Mouse (Mus musculus) hindbrain, embryonic 10.5 days (tissue): ENCODE results near the gene Krt33b. TPM values are rescaled to one million over a fixed set of nuclear protein-coding genes. Genes with fewer than 3 reads are reported as not detected.

Experiments
- DNase-seq: peaks from one replicate; pipeline ENCODE4 v3.0.0-alpha.2; 2017; ENCODE audit warnings: low spot score
- H3K27ac ChIP-seq: fragments of 300-500 bp; sonication (generic); 2 replicates; pipeline ENCODE4 v1.5.1; 2016; ENCODE audit warnings: mild to moderate bottlenecking, moderate library complexity
- H3K27me3 ChIP-seq: fragments of 300-500 bp; sonication (generic); 2 replicates; pipeline ENCODE4 v1.6.1; 2016; ENCODE audit warnings: mild to moderate bottlenecking; ENCODE audit not compliant: poor library complexity, insufficient read depth, severe bottlenecking
- H3K36me3 ChIP-seq: fragments of 300-500 bp; sonication (generic); 2 replicates; pipeline ENCODE4 v1.6.1; 2016; ENCODE audit warnings: mild to moderate bottlenecking, moderate library complexity
- H3K4me1 ChIP-seq: fragments of 300-500 bp; sonication (generic); replicated peaks from 2 replicates; pipeline ENCODE4 v1.6.1; 2016; ENCODE audit warnings: mild to moderate bottlenecking
- H3K4me3 ChIP-seq: fragments of 300-500 bp; sonication (generic); 2 replicates; pipeline ENCODE4 v1.5.1; 2016; ENCODE audit warnings: mild to moderate bottlenecking, moderate library complexity
- H3K9me3 ChIP-seq: fragments of 300-500 bp; sonication (generic); 2 replicates; pipeline ENCODE4 v1.6.1; 2016; ENCODE audit warnings: mild to moderate bottlenecking, moderate library complexity
- WGBS: fragments of 180-500 bp; shearing (Covaris S2); methylation state at CpG from one replicate; pipeline ENCODE4 v1.1.7; 2016; 5-methylcytosine and 5-hydroxymethylcytosine counted together
- polyA plus RNA-seq: library from polyadenylated mRNA; unstranded; fragments of >200 nt; fragmentation: Nextera tagmentation; extraction: Ambion mirVana; gene quantifications from 2 replicates; pipeline ENCODE4 v1.2.1, GENCODE M21; 2016

Gene Krt33b
- polyA plus RNA-seq, 1 experiment from 2014 or later = not detected

DNA sequence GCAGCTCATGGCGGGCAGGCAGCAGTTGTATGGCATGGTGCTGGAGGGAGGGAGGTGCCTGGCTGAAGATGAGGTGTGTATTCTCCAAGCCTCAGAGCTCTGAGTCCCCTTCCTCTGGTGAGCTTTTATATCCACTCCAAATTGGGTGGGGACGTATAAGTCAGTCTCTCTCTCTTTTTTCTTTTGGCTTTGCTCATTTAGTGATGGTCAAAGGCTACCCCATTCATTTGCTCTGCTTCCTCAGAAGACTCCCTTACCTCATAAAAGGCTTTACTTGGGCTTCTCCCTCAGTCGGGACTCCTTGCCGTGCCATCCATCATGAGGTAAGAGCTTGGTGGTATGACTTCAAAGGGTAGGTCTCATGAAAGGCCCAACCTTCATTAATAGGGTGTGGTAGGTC lies 13.6 kb downstream of the Krt33b start, which contains the start of gene Krt33a:
TSS of gene Krt33a (minus strand) at position 101 of the 400 bp plus-strand sequence.
- 80% methylated on average over 4 of the region's 4 CpGs for WGBS
- Histone ChIP-seq H3K27ac (no peak within 1 kb of the TSS), H3K4me1 (no peaks in the 10 kb centered on the region), H3K27me3 (no peaks in the 10 kb centered on the region), H3K9me3 (no peaks in the 10 kb centered on the region), H3K4me3 (no peak within 1 kb of the TSS), H3K36me3 (no peaks in the 10 kb centered on the region)
- DNase-seq = no peak

DNA sequence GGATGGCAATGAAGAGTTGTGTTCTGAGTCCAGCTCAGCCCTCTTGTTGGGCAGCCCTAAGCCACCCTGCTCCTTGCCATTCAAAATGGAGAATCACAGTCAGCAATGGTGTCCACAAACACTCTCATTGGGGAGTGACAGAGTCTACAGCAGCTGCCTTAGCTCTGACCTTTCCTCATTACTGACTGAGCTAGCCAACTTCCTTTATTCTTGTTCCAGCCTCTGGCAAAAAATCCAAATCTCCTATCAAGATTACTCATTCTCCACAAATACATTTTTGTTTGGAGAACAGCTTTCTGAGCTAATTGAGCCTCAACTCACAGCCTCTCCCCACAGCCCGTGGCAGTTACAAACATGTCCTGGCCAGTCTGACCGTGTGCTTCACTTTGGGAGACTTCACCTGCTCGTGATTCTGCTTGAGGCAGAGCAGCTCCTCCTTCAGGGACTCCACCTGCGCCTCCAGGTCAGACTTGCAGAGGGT lies 15.9 kb downstream of the Krt33b start:
- H3K4me3 ChIP-seq = no peak overlapping the region
- no peaks in the 10 kb centered on the region for H3K4me1 ChIP-seq
- DNase-seq = no peak
- 84% methylated on average over 4 of the region's 4 CpGs for WGBS
- H3K9me3 ChIP-seq = no peaks in the 10 kb centered on the region
- no peak overlapping the region for H3K27ac ChIP-seq
- H3K36me3 ChIP-seq = no peaks in the 10 kb centered on the region
- H3K27me3 ChIP-seq = no peaks in the 10 kb centered on the region

DNA sequence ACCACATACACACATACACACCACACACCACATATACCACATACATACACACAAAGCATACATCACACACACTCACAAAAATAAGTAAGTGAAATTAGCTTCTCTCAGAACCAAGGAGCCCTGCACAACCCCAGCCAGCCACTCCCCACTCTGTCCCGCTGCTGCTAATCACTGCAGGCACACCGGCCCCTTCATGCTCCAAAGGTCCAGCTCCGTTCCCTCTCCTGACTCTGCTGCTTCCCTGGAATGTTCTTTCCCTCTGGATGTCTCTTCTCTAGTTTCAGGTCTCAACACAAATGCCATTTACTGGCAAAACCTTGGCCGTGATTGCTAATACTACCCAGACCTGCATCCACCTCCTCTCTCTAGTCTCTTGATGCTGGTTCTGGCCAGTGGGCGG lies 19.0 kb downstream of the Krt33b start:
- no peak for DNase-seq
- Histone ChIP-seq H3K4me3 (no peak overlapping the region), H3K27me3 (no peaks in the 10 kb centered on the region), H3K9me3 (no peaks in the 10 kb centered on the region), H3K4me1 (no peaks in the 10 kb centered on the region), H3K27ac (no peak overlapping the region), H3K36me3 (no peaks in the 10 kb centered on the region)
- WGBS = 81% methylated on average over 5 of the region's 5 CpGs

DNA sequence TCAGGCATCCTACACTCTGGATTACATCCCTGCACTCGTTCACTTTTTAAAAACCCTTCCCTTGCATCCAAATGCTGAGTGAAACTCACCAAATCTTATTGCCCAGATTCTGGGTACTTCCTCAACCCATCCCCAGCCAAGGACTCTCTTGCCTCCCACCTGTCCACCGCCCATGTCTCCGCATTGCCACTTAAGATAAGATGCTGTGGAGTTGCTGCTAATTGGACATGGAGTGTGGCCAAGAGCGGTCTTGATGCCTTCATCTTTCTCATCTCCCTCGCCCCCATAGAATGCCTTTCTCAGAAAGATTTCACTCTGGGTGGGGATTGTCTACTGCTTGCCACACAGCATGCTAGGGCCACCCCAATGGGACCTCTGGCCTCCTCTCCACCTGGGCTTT lies 21.3 kb downstream of the Krt33b start:
- 90% methylated on average over 5 of the region's 5 CpGs for WGBS
- Histone ChIP-seq H3K4me1 (no peaks in the 10 kb centered on the region), H3K9me3 (no peaks in the 10 kb centered on the region), H3K27me3 (no peaks in the 10 kb centered on the region), H3K4me3 (no peak overlapping the region), H3K36me3 (no peaks in the 10 kb centered on the region), H3K27ac (no peak overlapping the region)
- no peak for DNase-seq

DNA sequence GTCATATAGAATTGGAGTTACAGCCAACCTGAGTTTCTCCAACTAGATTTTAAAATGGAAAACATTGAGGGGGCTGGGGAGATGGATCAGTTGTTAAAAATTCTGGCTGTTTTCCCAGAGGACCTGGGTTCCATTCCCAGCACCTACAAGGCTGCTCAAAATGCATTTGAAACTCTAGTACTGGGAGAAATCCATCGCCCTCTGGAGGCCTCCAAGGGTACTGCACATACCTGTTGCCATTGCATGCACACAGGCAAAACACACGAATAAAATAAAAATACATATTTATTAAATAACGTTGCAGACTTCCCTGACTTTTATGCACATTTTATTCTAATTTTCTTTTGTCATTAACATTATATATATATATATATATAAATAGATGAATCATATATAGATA lies 23.0 kb downstream of the Krt33b start:
- DNase-seq = no peak

DNA sequence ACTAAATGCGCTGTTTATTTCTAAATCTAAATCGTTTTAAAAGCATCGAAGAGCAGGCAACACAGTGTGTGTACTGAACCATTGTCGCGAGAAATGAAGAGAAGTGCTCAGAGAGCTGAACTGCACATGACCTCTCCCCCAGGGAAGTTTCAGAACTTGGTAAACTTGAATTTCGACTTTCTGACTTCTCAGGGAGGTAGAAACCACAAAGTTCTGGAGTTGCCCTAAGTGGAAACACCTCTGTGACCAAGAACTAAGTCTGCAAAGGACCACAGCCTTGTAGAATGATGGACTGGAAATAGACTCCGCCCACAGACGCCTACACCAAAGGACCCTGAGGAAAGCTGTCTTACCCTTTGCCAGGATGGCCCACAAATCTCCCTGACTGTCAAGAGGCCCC lies 23.8 kb downstream of the Krt33b start:
- Histone ChIP-seq H3K27me3 (no peaks in the 10 kb centered on the region), H3K36me3 (no peaks in the 10 kb centered on the region), H3K27ac (no peak overlapping the region), H3K4me3 (no peak overlapping the region), H3K9me3 (no peaks in the 10 kb centered on the region), H3K4me1 (no peaks in the 10 kb centered on the region)
- WGBS = 89% methylated on average over 8 of the region's 8 CpGs
- DNase-seq = no peak

More for the DNA sequence above, 23.0 kb downstream of the Krt33b start:
- Histone ChIP-seq H3K36me3 (no peaks in the 10 kb centered on the region), H3K4me1 (no peaks in the 10 kb centered on the region), H3K27me3 (no peaks in the 10 kb centered on the region), H3K27ac (no peak overlapping the region), H3K9me3 (no peaks in the 10 kb centered on the region), H3K4me3 (no peak overlapping the region)
- 49% methylated on average over 3 of the region's 3 CpGs for WGBS

DNA sequence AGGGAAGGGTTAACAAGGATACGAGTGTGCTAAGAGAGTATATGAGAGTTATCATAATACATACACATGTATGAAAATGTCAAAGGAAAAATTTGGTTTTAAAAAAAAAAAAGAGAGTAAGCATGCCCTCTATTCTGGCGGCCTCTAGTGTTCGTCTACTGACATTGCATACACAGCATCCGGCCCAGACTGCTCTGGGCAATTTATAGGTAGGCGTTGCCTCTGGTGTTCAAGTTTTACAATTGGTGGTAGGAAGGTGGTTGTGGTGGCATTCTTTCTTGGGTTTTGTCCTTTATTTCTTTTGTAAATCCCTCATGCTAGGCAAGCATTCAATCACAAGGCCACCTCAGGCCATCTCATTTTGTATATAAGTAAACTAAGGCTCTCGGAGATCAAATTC lies 24.8 kb downstream of the Krt33b start:
- 31% methylated on average over 6 of the region's 6 CpGs for WGBS
- no peaks in the 10 kb centered on the region for H3K4me1 ChIP-seq
- H3K36me3 ChIP-seq = no peaks in the 10 kb centered on the region
- DNase-seq = peak; percentile 31
- H3K9me3 ChIP-seq = no peaks in the 10 kb centered on the region
- no peaks in the 10 kb centered on the region for H3K27me3 ChIP-seq
- no peak overlapping the region for H3K27ac ChIP-seq
- no peak overlapping the region for H3K4me3 ChIP-seq

DNA sequence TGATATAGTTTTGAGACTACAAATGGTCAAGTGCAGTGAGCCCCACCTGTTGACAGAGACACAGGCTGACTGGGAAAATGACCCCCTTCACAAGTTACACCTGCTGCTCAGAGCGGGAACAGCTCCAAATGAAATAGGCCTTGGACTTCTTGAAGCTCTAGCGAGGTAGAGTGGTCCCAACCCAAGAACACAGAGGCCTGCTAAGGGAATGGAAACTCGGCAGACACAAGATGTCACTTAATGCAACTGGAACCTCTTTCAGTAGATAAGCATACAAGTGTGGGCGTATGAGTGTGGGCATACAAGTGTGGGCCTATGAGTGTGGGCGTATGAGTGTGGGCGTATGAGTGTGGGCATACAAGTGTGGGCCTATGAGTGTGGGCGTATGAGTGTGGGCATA lies 30.6 kb downstream of the Krt33b start:
- H3K4me1 ChIP-seq = no peaks in the 10 kb centered on the region
- H3K4me3 ChIP-seq = no peak overlapping the region
- peaks cover 6% of the 10 kb centered on the region for H3K27me3 ChIP-seq
- WGBS = 89% methylated on average over 7 of the region's 7 CpGs
- no peaks in the 10 kb centered on the region for H3K9me3 ChIP-seq
- no peak overlapping the region for H3K27ac ChIP-seq
- no peak for DNase-seq
- H3K36me3 ChIP-seq = no peaks in the 10 kb centered on the region

DNA sequence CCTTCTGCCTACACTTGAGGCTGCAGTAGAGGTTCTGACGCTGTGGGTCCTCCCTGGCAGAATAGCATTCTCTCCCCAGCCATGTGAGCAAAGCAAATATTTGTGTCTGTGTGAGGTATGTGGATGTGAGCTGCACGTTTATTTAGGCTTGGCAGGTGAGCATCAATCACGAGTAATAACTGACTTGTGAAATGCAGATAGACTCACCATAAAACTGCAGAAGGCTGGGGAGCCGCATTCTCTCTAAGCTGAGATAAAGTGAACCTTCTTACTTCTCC lies 35.3 kb downstream of the Krt33b start:
- Histone ChIP-seq H3K27ac (no peak overlapping the region), H3K36me3 (no peaks in the 10 kb centered on the region), H3K4me3 (no peak overlapping the region), H3K9me3 (no peaks in the 10 kb centered on the region), H3K4me1 (peaks cover 7% of the 10 kb centered on the region), H3K27me3 (peaks cover 24% of the 10 kb centered on the region)
- DNase-seq = no peak
- 75% methylated on average over 4 of the region's 4 CpGs for WGBS

DNA sequence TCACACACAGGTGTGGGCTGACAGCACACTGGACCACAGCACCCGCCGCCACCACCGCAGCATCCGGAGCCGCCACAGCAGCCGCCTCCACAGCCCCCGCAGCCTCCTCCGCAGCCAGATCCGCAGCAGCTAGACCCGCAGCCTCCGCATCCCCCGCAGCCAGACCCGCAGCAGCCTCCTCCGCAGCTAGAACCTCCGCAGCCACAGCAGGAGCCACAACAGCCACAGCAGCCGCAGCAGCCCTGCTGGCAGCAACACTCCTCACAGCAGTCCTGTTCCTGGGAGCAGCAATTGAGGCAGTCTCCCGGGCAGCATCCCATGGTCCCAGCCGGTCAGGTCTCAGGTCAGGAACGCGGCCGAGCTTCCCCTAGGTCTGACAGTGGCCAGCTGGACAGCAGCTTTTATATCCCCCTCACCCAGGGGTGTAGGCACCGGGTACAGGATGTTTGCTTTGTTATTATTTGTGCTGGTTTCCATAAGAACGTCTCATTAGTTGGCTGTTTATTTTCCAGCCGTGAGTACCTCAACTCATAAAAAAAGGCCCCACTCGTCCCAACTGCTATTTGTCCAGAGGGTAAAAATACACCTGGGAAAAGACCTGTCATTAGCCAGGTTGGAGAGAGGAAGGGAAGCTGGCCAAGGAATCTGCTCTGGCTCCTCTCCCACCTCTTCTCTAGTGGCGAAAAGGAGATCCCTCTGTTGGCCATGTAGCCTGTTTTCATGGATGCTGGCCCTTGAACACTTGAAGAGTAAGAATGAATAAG lies 35.9 kb downstream of the Krt33b start, which contains the start of gene Krtap17-1:
TSS of gene Krtap17-1 (minus strand) at position 375 of the 764 bp plus-strand sequence.
- H3K4me3 ChIP-seq = peak within 1 kb of the TSS; percentile 32
- no peak within 1 kb of the TSS for H3K27ac ChIP-seq
- 26% methylated on average over 26 of the region's 26 CpGs for WGBS
- DNase-seq = peak; percentile 8
- peaks cover 24% of the 10 kb centered on the region for H3K27me3 ChIP-seq
- H3K36me3 ChIP-seq = no peaks in the 10 kb centered on the region
- H3K4me1 ChIP-seq = peaks cover 7% of the 10 kb centered on the region
- no peaks in the 10 kb centered on the region for H3K9me3 ChIP-seq

DNA sequence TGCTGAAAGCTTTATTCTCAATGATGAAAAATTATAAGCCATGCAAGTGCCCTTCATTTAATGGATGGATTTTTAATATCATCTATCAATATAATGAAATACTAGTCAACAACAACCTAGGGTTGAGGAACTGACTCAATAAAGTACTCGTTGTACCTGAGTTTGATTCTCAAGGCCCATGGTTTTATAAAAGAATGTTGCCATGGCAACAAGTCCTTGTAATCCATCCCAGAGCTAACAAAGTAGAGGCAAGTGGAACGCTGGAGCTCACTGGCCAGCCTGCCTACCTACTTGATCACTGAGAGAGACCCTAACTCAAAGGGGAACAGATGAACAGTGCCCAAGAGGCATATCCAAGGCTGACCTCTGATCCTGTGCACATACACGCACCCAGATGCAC lies 39.1 kb downstream of the Krt33b start:
- WGBS = 81% methylated on average over 3 of the region's 3 CpGs
- Histone ChIP-seq H3K4me1 (peaks cover 7% of the 10 kb centered on the region), H3K36me3 (no peaks in the 10 kb centered on the region), H3K27me3 (peaks cover 26% of the 10 kb centered on the region), H3K27ac (no peak overlapping the region), H3K4me3 (no peak overlapping the region), H3K9me3 (no peaks in the 10 kb centered on the region)
- DNase-seq = no peak

DNA sequence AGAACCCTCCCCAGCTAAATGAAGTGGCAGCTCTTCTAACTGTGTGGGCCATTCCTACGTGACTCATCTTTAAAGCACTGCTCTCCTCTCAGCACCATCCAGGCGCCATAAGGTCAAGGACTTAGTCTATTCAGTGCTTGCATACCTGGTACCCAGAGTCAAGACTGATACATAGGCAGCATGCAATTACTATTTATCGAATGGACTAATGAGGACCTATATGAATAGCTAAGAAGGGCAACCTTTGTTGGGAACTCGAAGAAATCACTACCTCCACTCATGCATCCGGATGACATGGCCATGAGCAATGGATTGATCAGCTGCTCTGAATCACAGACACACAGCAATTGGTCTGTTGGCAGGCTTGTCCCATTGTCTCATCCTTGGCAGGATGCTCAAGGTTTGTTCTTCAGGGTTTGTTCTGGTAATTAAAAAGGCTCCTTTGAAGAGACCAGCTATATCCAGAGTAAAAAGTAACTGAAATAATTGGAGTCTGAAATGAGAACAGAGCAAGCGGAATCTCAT lies 39.7 kb downstream of the Krt33b start:
- WGBS = 89% methylated on average over 6 of the region's 6 CpGs
- Histone ChIP-seq H3K4me1 (peaks cover 7% of the 10 kb centered on the region), H3K9me3 (no peaks in the 10 kb centered on the region)

DNA sequence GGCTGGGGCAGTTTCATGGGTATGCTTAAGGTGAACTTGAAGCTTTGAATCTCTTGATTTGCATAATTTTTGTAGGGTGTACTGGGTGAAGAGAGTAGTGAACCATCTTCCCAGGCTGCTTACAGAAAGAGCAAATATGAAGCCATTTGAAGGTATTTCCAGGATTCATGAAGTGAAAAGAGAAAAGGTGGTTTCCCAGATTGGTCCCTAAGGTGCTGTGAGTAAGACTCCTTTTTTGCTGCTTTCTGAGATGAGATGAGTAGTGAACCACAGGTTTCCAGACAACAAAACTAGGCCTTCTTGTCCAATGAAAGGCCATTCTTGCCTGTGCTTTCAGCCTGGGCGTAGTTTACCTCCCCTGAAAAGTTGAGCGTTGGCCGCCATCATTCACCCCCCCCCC lies 41.1 kb downstream of the Krt33b start:
- DNase-seq = no peak
- Histone ChIP-seq H3K27me3 (peaks cover 15% of the 10 kb centered on the region), H3K4me1 (peaks cover 4% of the 10 kb centered on the region), H3K36me3 (no peaks in the 10 kb centered on the region), H3K9me3 (no peaks in the 10 kb centered on the region), H3K4me3 (no peak overlapping the region), H3K27ac (no peak overlapping the region)
- 90% methylated on average over 3 of the region's 3 CpGs for WGBS

More for the DNA sequence above, 39.7 kb downstream of the Krt33b start:
- Histone ChIP-seq H3K27ac (no peak overlapping the region), H3K27me3 (peaks cover 27% of the 10 kb centered on the region), H3K36me3 (no peaks in the 10 kb centered on the region), H3K4me3 (no peak overlapping the region)
- DNase-seq = no peak
